ENCODE assay signal across 8 mouse cellular contexts in genomic region chr10:112928452-112929221, GRCm38 (mm10). TPM values are rescaled to one million over a fixed set of nuclear protein-coding genes. Genes with fewer than 3 reads are reported as not detected.
DNase-seq lines count a peak whose midpoint lies in the region; ATAC-seq lines count a peak whose summit lies in the region.

Gene Atxn7l3b (minus strand): TSS chr10:112929001.

- ATAC-seq in inflammation-experienced regulatory T-cells, adult 6 months, result peak; percentile 90
- ATAC-seq in megakaryocyte-erythroid progenitor cell, adult 5-6 weeks (replicated peaks; ENCODE audit: low FRiP score, low TSS enrichment, poor library complexity, severe bottlenecking), result peak; percentile 93

- intact Hi-C loops in gastrocnemius, postnatal 14 days (cut with DNase I; ENCODE audit: low total_unique reads), result no loop called here
- intact Hi-C loops in left cerebral cortex, postnatal 10 days (cut with DNase I), result no loop called here

- DNase-seq in adrenal gland, adult (ENCODE audit: inconsistent age in 2 of 2, low spot score in 1 of 2), result peak; percentile 97 to 99
- DNase-seq in embryo, embryonic 10.5 days (ENCODE audit: low spot score), result peak; percentile 93
- DNase-seq in gastrocnemius, postnatal 14 days, result peak; percentile 96
- DNase-seq in left cerebral cortex, postnatal 10 days (ENCODE audit: extremely low spot score in 1 of 2, low spot score in 2 of 2), result peak; percentile 90 to 96
- DNase-seq in right cerebral cortex, postnatal 25 days, result peak; percentile 96
- DNase-seq in urinary bladder, postnatal 4 days (ENCODE audit: low spot score in 2 of 2), result peak; percentile 95

RNA-seq across cellular contexts. Expression of gene Atxn7l3b, which starts in this region (rescaled TPM):
- total RNA-seq in gastrocnemius, postnatal 14 days (2021), result 10 to 100 TPM; 27.8 to 29.4 TPM
- 10 to 100 TPM; 27.8 to 40.8 (median 30.6) TPM for polyA plus RNA-seq in inflammation-experienced regulatory T-cells, adult 6 months (2017; shearing (Covaris generic))
- total RNA-seq in left cerebral cortex, postnatal 10 days (2021), result 100 to 1,000 TPM; 297 to 302 TPM
- total RNA-seq in megakaryocyte-erythroid progenitor cell, adult 5-6 weeks (2014; fragmentation: Nextera tagmentation), result 37.3 and 48.3 TPM in 2 replicates
- 48.7 and 63.9 TPM in 2 replicates for total RNA-seq in megakaryocyte-erythroid progenitor cell, adult 5-6 weeks (2017)

Comparison
In these comparisons a context has a peak if more than half of its experiments do, and no peak if none do; other contexts are left out.
1. Peak in every context shown above with its lines: DNase-seq and ATAC-seq.
2. RNA of gene Atxn7l3b (total RNA-seq): 297 to 302 TPM in left cerebral cortex, postnatal 10 days; 37.3 to 63.9 TPM in megakaryocyte-erythroid progenitor cell, adult 5-6 weeks and 27.8 to 29.4 TPM in gastrocnemius, postnatal 14 days; every median in the first group is over 4 times any median in the second.